Mouse (Mus musculus) heart, embryonic 12.5 days (tissue): ENCODE measurements around the gene Atg2a. TPM values are rescaled to one million over a fixed set of nuclear protein-coding genes. Genes with fewer than 3 reads are reported as not detected.
"Not testable (repeated sequence)": the region's sequence is repeated elsewhere in the genome, so short reads cannot be mapped to it uniquely, and the experiment has no call there.

Source experiments
- ATAC-seq: fragments of 200-750 bp; cut with Nextera tagmentation; 2 replicates; pipeline ENCODE4 v1.8.0; 2017; ENCODE audit warnings: moderate TSS enrichment, moderate library complexity; ENCODE audit not compliant: insufficient number of reproducible peaks, low FRiP score
- H3K27ac ChIP-seq: fragments of 300-500 bp; sonication (generic); 2 replicates; pipeline ENCODE4 v1.5.1; 2016; ENCODE audit warnings: mild to moderate bottlenecking, moderate library complexity; ENCODE audit not compliant: poor library complexity, severe bottlenecking
- H3K27me3 ChIP-seq: fragments of 300-500 bp; sonication (generic); replicated peaks from 2 replicates; pipeline ENCODE4 v1.6.1; 2016; ENCODE audit warnings: mild to moderate bottlenecking, moderate library complexity
- H3K36me3 ChIP-seq: fragments of 300-500 bp; sonication (generic); 2 replicates; pipeline ENCODE4 v1.6.1; 2016; ENCODE audit warnings: mild to moderate bottlenecking, moderate library complexity
- H3K4me1 ChIP-seq: fragments of 300-500 bp; sonication (generic); replicated peaks from 2 replicates; pipeline ENCODE4 v1.6.1; 2016; ENCODE audit warnings: mild to moderate bottlenecking
- H3K4me2 ChIP-seq: fragments of 300-500 bp; sonication (generic); 2 replicates; pipeline ENCODE4 v1.6.1; 2016; ENCODE audit warnings: mild to moderate bottlenecking, moderate library complexity
- H3K4me3 ChIP-seq: fragments of 300-500 bp; sonication (generic); 2 replicates; pipeline ENCODE4 v1.5.1; 2016; ENCODE audit warnings: mild to moderate bottlenecking
- H3K9ac ChIP-seq: fragments of 300-500 bp; sonication (generic); 2 replicates; pipeline ENCODE4 v1.6.1; 2016; ENCODE audit warnings: mild to moderate bottlenecking, moderate library complexity
- H3K9me3 ChIP-seq: fragments of 300-500 bp; sonication (generic); replicated peaks from 2 replicates; pipeline ENCODE4 v1.6.1; 2016; ENCODE audit warnings: mild to moderate bottlenecking, moderate library complexity
- WGBS: fragments of 180-500 bp; shearing (Covaris S2); methylation state at CpG from one replicate; pipeline ENCODE4 v1.1.7; 2016; 5-methylcytosine and 5-hydroxymethylcytosine counted together
- microRNA counts: library from miRNA; unstranded; fragments of <30 nt; microRNA quantifications from one replicate; lab custom pipeline; 2017
- microRNA-seq: library from miRNA; unstranded; fragments of <30 nt; microRNA quantifications from one replicate; pipeline ENCODE4, GENCODE M21; 2017
- polyA plus RNA-seq: library from polyadenylated mRNA; unstranded; fragments of >200 nt; fragmentation: Nextera tagmentation; extraction: Ambion mirVana; gene quantifications from 2 replicates; pipeline ENCODE4 v1.2.1, GENCODE M21; 2016

The Atg2a gene
- polyA plus RNA-seq, 1 experiment from 2014 or later: 10.9 TPM

- ATAC-seq: peak; percentile 88
- Histone ChIP-seq H3K4me3 (peak within 1 kb of the TSS; percentile 91), H3K4me2 (peak within 1 kb of the TSS; percentile 93), H3K27ac (peak within 1 kb of the TSS; percentile 69), H3K9me3 (no peaks in the 10 kb centered on the region), H3K9ac (peak within 1 kb of the TSS; percentile 88), H3K27me3 (no peaks in the 10 kb centered on the region), H3K36me3 (peaks cover 12% of the 10 kb centered on the region), H3K4me1 (peaks cover 53% of the 10 kb centered on the region)
- WGBS: under 1% methylated on average over 37 of the region's 38 CpGs
Observed at GRCm38 (mm10) chr19:6306137-6306551, 64.7 kb downstream of the Atg2a start, which contains the start of gene Cdc42bpg. Cdc42bpg (plus strand) TSS chr19:6306456.

- peak overlapping the region; percentile 93 for H3K4me2 ChIP-seq
- H3K9ac ChIP-seq: peak overlapping the region; percentile 88
- H3K4me1 ChIP-seq: peaks cover 53% of the 10 kb centered on the region
- H3K9me3 ChIP-seq: no peaks in the 10 kb centered on the region
- peak overlapping the region; percentile 68 for H3K27ac ChIP-seq
- WGBS: under 1% methylated on average over 33 of the region's 34 CpGs
- peaks cover 16% of the 10 kb centered on the region for H3K36me3 ChIP-seq
- peak overlapping the region; percentile 91 for H3K4me3 ChIP-seq
- no peaks in the 10 kb centered on the region for H3K27me3 ChIP-seq
- peak; percentile 60 for ATAC-seq
Observed at GRCm38 (mm10) chr19:6306586-6306985, 65.1 kb downstream of the Atg2a start.

- 80% methylated on average over 9 of the region's 9 CpGs for WGBS
- Histone ChIP-seq H3K27me3 (no peaks in the 10 kb centered on the region), H3K27ac (no peak overlapping the region), H3K9ac (0 out of 2 replicates have a peak overlapping the region, but pooled peaks have one; percentile 26), H3K4me3 (no peak overlapping the region), H3K4me1 (peaks cover 44% of the 10 kb centered on the region), H3K9me3 (no peaks in the 10 kb centered on the region), H3K36me3 (peaks cover 27% of the 10 kb centered on the region), H3K4me2 (peak overlapping the region; percentile 93; the same call in 1 of the 2 replicates)
- ATAC-seq: no peak
Observed at GRCm38 (mm10) chr19:6307733-6308531, 66.5 kb downstream of the Atg2a start.

GRCm38 (mm10) chr19:6310181-6310580, 68.7 kb downstream of the Atg2a start:
- Histone ChIP-seq H3K9me3 (no peaks in the 10 kb centered on the region), H3K27ac (no peak overlapping the region), H3K4me2 (no peak overlapping the region), H3K9ac (no peak overlapping the region), H3K36me3 (peaks cover 50% of the 10 kb centered on the region), H3K27me3 (no peaks in the 10 kb centered on the region), H3K4me1 (peaks cover 26% of the 10 kb centered on the region), H3K4me3 (no peak overlapping the region)
- WGBS: 87% methylated on average over 5 of the region's 5 CpGs
- ATAC-seq: no peak

- H3K4me3 ChIP-seq, H3K4me2 ChIP-seq, H3K9ac ChIP-seq, H3K27me3 ChIP-seq, ATAC-seq, H3K27ac ChIP-seq, H3K9me3 ChIP-seq: not testable (repeated sequence)
- peaks cover 24% of the 10 kb centered on the region for H3K4me1 ChIP-seq
- WGBS: 83% methylated on average over 3 of the region's 3 CpGs
- H3K36me3 ChIP-seq: peaks cover 66% of the 10 kb centered on the region
Observed at GRCm38 (mm10) chr19:6311783-6312182, 70.3 kb downstream of the Atg2a start.

MicroRNAs within 50 kb of the gene (microRNA counts, 519-probe panel; counts per million panel counts)
- microRNA mmu-miR-192 (lab: Ali Mortazavi, UCI): not detected

Small RNA genes lying within 50 kb of the gene (microRNA-seq; reads per million reads assigned to microRNA genes)
- gene Mir192 (58.9 reads per million, percentile 45 among the genes with 10 or more reads in this experiment), gene Mir194-2 (50.2 reads per million, percentile 42 among the genes with 10 or more reads in this experiment)

Other genes starting within 250 kb of the Atg2a start
- 8.2 and 8.4 TPM in 2 replicates for gene Capn1, start 225.8 kb upstream of the Atg2a start, polyA plus RNA-seq
- 21.1 and 21.8 TPM in 2 replicates for gene Syvn1, start 195.1 kb upstream of the Atg2a start, polyA plus RNA-seq
- gene Mrpl49, start 183.9 kb upstream of the Atg2a start, polyA plus RNA-seq: 58.5 and 64.4 TPM in 2 replicates
- gene Fau, start 183.8 kb upstream of the Atg2a start, polyA plus RNA-seq: 503 and 513 TPM in 2 replicates
- gene Znhit2, start 180.5 kb upstream of the Atg2a start, polyA plus RNA-seq: 23.9 and 24.9 TPM in 2 replicates
- gene Tm7sf2, start 173.3 kb upstream of the Atg2a start, polyA plus RNA-seq: 8.4 and 9.2 TPM in 2 replicates
- gene Vps51, start 164.4 kb upstream of the Atg2a start, polyA plus RNA-seq: 45.1 and 50.2 TPM in 2 replicates
- gene Tmem262, start 161.6 kb upstream of the Atg2a start, polyA plus RNA-seq: not detected in 2 replicates
- 1.2 and 1.3 TPM in 2 replicates for gene Gm28374, start 159.4 kb upstream of the Atg2a start, polyA plus RNA-seq
- gene Zfpl1, start 156.7 kb upstream of the Atg2a start, polyA plus RNA-seq: 48.9 and 52.4 TPM in 2 replicates
- gene Cdca5, start 156.7 kb upstream of the Atg2a start, polyA plus RNA-seq: 27.4 and 27.7 TPM in 2 replicates
- 0.27 TPM in 1 of 2 replicates, not detected in the other for gene AC131692.1, start 147.2 kb upstream of the Atg2a start, polyA plus RNA-seq
- gene Naaladl1, start 135.9 kb upstream of the Atg2a start, polyA plus RNA-seq: 0.22 TPM in 2 replicates
- gene Sac3d1, start 123.0 kb upstream of the Atg2a start, polyA plus RNA-seq: 35.2 and 35.9 TPM in 2 replicates
- gene Snx15, start 113.4 kb upstream of the Atg2a start, polyA plus RNA-seq: 20.9 and 21.2 TPM in 2 replicates
- 0.14 TPM in 1 of 2 replicates, not detected in the other for gene Batf2, start 100.7 kb upstream of the Atg2a start, polyA plus RNA-seq
- 71.5 and 73.9 TPM in 2 replicates for gene Arl2, start 100.1 kb upstream of the Atg2a start, polyA plus RNA-seq
- gene Majin, start 57.3 kb upstream of the Atg2a start, polyA plus RNA-seq: not detected in 2 replicates
- gene Gpha2, start 15.3 kb upstream of the Atg2a start, polyA plus RNA-seq: 0.57 TPM in 1 of 2 replicates, not detected in the other
- gene Ppp2r5b, start 5.8 kb upstream of the Atg2a start, polyA plus RNA-seq: 29.8 and 31.0 TPM in 2 replicates
- 87.0 and 88.7 TPM in 2 replicates for gene Ehd1, start 35.1 kb downstream of the Atg2a start, polyA plus RNA-seq
- gene Cdc42bpg, start 64.8 kb downstream of the Atg2a start, polyA plus RNA-seq: 0.34 and 0.44 TPM in 2 replicates
- gene Men1, start 93.3 kb downstream of the Atg2a start, polyA plus RNA-seq: 48.7 and 52.1 TPM in 2 replicates
- 14.1 and 15.7 TPM in 2 replicates for gene Map4k2, start 99.5 kb downstream of the Atg2a start, polyA plus RNA-seq
- gene Sf1, start 122.0 kb downstream of the Atg2a start, polyA plus RNA-seq: 127 and 130 TPM in 2 replicates
- 224 and 234 TPM in 2 replicates for gene Pygm, start 142.7 kb downstream of the Atg2a start, polyA plus RNA-seq
- gene Rasgrp2, start 157.7 kb downstream of the Atg2a start, polyA plus RNA-seq: 43.8 and 45.8 TPM in 2 replicates
- 0.26 and 0.52 TPM in 2 replicates for gene Nrxn2, start 177.1 kb downstream of the Atg2a start, polyA plus RNA-seq